Mouse (Mus musculus) heart, adult 11 months (tissue): ENCODE data around the gene Wdr83os.

ENCODE experiments used
- DNase-seq: peaks from one replicate; pipeline ENCODE4 v3.0.0; 2022

The Wdr83os gene

GRCm38 (mm10) chr8:85120251-85120650, 39.7 kb downstream of the Wdr83os start:
- DNase-seq, result peak; percentile 65

- DNase-seq, result peak; percentile 42
Observed at GRCm38 (mm10) chr8:85122995-85123394, 42.5 kb downstream of the Wdr83os start, which contains the start of gene Zfp791. Zfp791 (minus strand) TSS chr8:85123095.

GRCm38 (mm10) chr8:85123691-85124090, 43.2 kb downstream of the Wdr83os start:
- peak; percentile 60 for DNase-seq
